Mouse (Mus musculus) v-Abl transformed pro-B cells (cell line): ENCODE measurements around the gene Ptpro.

ENCODE experiments used
- in situ Hi-C, 2 experiments: fragments of 400-800 bp; cut with MboI; formaldehyde crosslinking; loops; one replicate each; pipeline ENCODE4 v1.15.1; 2025; ENCODE audit not compliant: unreplicated experiment in 2 of 2

Ptpro gene

DNA sequence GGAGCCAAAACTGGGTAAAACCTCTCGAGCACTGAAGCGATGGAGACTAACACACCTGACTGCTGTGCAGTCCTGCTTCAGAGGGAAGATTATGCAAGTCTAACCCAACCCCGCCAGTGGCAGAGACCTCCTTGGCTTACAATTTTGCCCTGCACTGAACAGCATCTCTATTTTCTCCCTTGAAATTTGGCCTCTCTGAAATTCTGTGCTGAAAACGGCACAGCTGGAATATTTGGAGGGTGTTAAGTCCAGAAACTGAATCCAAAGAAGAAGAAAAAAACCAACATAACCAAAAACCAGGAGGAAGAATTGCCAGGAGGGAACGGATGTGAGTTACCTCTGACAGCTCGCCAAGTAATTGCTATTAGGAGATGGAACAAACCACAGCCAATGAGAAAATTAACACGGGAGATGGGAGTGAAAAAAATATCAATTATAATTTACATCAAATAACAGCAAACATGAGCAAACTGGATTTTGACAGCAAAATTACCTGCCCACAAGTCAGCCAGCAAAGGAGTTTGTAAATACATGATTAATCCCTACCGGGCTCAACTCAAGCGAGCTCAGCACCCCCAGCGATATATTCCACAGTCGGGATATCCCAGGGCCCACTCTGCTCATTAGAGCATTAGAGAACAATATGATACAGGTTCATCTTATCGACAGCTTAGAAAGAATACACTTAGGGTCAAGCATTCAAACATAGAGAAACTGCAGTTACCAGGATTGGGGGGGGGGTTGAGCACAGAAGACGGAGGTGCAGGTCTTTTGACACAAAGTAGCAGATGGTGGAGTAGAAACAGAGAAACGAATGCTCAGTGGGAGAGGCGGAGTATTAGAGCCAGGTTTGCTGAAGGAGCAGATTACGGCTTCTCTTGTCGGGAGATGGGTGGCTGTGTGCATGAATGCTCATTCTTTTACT, 241.4 kb downstream of the Ptpro start:
- in situ Hi-C loops = no loop called here

DNA sequence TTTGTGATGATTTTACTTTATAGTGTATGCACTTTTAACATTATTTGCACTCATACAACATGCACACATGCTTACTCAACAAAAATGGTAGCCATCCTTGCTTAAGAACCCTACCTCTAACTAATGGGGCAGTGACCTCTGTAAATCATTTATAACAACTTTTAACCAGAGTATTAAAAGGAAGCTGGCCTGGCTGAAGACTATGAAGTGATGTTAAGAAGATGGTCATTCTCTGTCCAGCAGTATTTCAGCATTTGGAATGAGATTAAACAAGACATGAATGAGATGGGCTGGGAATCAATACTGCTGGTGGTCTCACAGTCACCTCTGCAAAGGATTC, 242.0 kb downstream of the Ptpro start:
- in situ Hi-C loops = no loop called here

- in situ Hi-C loops = no loop called here
These were observed 242.7 kb downstream of the Ptpro start for GRCm38 (mm10) chr6:137494801-137495200.

- in situ Hi-C loops = no loop called here
These were observed 243.1 kb downstream of the Ptpro start for GRCm38 (mm10) chr6:137495233-137495632.

DNA sequence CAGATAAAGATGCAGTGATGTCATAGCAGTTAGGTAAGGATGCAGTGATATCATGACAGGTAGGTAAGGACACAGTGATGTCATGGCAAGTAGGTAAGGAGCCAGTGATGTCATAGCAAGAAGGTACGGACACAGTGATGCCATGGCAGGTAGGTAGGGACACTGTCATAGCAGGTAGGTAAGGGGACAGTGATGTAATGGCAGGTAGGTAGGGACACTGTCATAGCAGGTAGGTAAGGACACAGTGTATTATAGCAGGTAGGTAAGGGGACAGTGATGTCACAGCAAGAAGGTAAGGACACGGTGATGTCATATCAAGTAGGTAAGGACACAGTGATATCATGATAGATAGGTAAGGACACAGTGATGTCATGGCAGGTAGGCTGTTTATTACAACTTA, 244.4 kb downstream of the Ptpro start:
- in situ Hi-C loops = no loop called here

DNA sequence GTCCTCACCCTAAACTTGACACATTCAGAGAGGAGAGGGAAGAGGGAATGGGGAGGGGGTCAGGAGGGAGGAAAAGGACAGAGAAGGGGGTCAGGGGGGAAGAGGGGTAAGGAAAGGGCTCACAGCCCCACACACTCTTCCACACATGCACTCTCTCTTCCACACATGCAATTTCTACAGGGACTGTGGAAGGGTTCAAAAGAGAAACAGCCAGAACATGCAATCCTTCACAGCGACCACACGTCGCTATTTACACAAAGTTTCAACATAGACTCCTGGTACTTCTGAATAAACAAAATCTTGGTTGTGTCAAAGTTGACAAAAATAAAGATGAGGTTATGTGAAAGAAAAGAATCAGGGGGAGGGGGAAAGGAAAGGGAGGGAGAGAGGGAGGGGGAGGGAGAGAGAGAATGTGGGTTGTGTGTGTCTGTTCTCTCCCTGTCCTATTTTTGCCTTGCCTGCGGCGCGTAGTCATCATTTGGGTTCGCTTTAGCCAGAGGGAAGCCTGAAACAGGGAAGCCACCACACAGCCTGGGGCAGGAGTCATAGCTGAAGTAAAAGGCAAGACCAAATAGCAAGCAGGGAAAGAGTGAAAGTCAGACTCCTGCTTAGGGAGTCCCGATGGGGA, 245.2 kb downstream of the Ptpro start:
- in situ Hi-C loops = no loop called here

DNA sequence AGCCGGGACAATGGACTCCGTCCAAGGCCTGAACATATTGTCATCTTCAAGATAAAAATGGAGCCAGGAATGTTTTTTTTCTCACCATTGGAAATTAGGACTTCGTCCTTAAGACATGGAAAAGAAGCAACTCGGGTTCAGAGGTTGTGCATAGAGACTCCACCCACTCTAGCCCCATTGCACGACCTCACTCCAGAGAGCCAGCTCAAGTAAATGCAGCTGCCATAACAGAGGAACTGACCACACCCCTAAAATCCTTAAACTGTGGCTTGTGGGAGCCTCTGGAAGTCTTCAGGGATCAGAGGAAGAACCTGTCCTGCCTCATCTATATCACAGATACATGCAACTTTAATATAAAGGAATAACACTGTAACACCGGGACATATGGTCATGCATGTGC, 246.7 kb downstream of the Ptpro start:
- in situ Hi-C loops = no loop called here

GRCm38 (mm10) chr6:137503009-137503408, 250.9 kb downstream of the Ptpro start:
- in situ Hi-C loops = no loop called here

DNA sequence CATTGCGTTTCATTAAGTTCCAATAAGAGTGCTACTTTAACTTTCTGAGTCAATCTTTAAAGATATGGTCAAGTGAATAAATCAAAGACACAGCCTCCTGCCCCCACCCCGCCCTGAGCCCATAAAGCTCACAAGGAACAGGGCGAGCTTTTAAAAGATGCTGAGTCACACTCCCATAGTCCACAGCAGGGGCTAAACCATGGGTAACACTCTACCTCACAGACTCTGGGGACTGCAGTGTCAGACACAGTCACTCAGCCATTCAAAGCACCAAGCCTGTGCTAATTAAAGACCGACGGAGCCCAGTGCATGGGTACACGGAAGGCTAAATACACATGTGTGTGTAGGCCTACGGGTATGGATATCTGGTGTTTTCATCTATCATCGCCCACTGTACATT, 251.3 kb downstream of the Ptpro start:
- in situ Hi-C loops = no loop called here

DNA sequence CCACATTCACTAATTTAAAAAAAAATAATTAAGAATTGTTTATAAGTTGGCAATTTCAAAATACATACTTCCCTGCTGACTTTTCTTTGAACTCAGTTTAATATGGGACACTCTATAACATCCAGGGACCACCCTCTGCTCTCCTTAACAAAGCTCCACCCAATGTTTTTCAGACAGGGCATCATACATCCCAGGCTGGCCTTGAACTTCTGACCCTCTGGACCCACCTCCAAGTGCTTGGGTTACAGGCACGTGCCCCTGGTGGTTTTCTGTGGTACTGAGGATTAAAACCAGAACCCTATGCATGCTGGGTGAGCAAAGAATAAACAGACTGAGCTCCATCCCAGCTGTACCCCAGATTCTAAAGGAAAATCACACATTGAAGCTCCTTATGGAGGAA, 251.9 kb downstream of the Ptpro start:
- in situ Hi-C loops = no loop called here

GRCm38 (mm10) chr6:137505555-137506227, 253.6 kb downstream of the Ptpro start:
- in situ Hi-C loops = no loop called here

- in situ Hi-C loops = no loop called here
These were observed 254.4 kb downstream of the Ptpro start for GRCm38 (mm10) chr6:137506563-137506962.

DNA sequence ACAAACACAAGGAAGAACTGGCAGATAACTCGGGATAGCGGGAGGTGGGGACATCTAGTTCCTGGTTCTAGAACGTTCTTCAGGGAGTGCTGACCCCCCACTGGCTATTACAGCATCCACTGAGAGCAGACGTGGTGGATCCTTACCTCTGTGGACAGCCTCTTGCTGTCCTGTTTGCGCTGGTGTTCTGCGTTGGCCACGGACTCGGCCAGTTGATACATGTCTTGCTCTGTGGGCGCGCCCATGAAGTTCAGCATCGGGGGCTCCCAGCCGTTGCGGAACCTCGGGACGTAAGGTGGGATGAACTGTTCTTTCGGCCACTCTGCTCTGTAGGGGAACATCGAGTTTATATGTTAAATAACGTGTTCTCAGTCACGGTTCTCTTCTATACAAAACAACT, 256.8 kb downstream of the Ptpro start:
- in situ Hi-C loops = no loop called here

DNA sequence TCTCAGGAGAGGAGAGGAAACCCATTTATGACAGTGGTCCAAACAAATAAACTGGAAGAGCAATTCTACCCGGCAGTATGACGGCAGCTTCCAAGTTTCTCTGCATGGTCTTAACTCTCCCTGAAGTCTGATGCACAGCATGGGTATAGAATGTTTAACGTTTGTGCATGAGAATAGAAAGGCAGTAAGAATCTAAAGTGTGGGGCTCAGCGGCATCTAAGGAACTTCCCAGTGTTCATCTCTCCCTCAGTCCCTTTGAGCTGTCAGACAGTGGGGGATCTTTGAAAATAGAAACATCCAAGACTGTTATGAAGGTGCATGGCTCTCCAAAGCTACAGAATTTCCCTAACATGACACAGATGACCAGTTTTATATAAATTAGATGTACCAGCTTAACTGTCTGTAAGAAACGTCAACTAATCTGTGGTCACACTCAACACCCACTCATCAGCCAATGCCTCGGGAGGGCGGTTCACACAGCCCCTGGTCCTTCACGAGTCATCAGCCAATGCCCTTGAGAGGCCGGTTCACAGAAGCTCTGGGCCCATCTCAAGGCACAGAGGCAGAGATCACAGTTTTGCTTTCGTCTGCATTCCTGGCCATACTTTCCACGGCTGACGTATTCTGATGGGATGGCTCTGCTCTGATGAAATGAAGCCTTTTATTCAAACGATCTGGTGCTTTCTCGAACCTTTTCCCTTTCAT, 257.4 kb downstream of the Ptpro start:
- in situ Hi-C loops = no loop called here

DNA sequence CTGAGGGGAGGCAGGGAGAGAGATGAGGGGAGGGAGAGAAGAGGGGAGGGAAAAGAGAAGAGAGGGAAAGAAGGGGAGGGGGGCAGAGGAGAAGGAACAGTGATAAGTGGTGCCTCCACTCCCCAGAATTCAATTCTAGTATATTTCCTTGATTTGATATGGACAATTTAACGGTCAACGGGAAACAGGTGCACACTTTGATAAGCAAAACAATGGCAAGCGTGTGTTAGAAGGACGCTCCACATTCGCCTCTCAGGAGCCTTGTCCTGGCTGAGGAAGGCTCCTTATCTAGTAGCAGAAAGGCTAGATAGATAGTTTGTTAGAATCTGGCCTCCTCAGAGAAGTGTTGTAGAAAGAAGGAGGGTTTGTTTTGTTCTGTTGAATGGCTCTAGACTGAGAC, 260.6 kb downstream of the Ptpro start:
- in situ Hi-C loops = no loop called here
